Mouse (Mus musculus) cerebellum, adult 11 months (tissue): Measurements from ENCODE around the gene Zfp971.
"Not testable (repeated sequence)": the region's sequence is repeated elsewhere in the genome, so short reads cannot be mapped to it uniquely, and the experiment has no call there.

Source experiments
- DNase-seq: peaks from one replicate; pipeline ENCODE4 v3.0.0; 2022

Zfp971 gene

GRCm38 (mm10) chr2:178023011-178023611 is at the start of gene Zfp971:
TSS of gene Zfp971 (plus strand) at chr2:178023284.
- peak; percentile 50 for DNase-seq

- not testable (repeated sequence) for DNase-seq
These were observed 48.3 kb upstream of the Zfp971 start for GRCm38 (mm10) chr2:177974814-177975213.

GRCm38 (mm10) chr2:178019486-178019885 is 3.6 kb upstream of the Zfp971 start:
- DNase-seq = not testable (repeated sequence)

- not testable (repeated sequence) for DNase-seq
These were observed 2.3 kb upstream of the Zfp971 start for GRCm38 (mm10) chr2:178020773-178021172.

- DNase-seq = not testable (repeated sequence)
These were observed 777 bp downstream of the Zfp971 start for GRCm38 (mm10) chr2:178023861-178024260.

- not testable (repeated sequence) for DNase-seq
These were observed 4.5 kb downstream of the Zfp971 start for GRCm38 (mm10) chr2:178027601-178028000.

GRCm38 (mm10) chr2:178058195-178058594 is 35.1 kb downstream of the Zfp971 start:
- DNase-seq = peak; percentile 30

GRCm38 (mm10) chr2:178078166-178078717 is 55.2 kb downstream of the Zfp971 start, which contains the start of gene Zfp931:
TSS of gene Zfp931 (minus strand) at chr2:178078476.
- peak; percentile 22 for DNase-seq
